Mouse (Mus musculus): ENCODE measurements around the gene Lysmd4.

The Lysmd4 gene

GRCm38 (mm10) chr7:67222220-67222862 is at the start of gene Lysmd4:
TSS of gene Lysmd4 (plus strand) at chr7:67222544.
- peak; percentile 95 to 97 for DNase-seq

GRCm38 (mm10) chr7:67173522-67174195 is 48.7 kb upstream of the Lysmd4 start:
- DNase-seq: no peak

GRCm38 (mm10) chr7:67183786-67184185 is 38.6 kb upstream of the Lysmd4 start:
- no peak for DNase-seq

GRCm38 (mm10) chr7:67199412-67199811 is 22.9 kb upstream of the Lysmd4 start:
- DNase-seq: peak; percentile 54 to 56

GRCm38 (mm10) chr7:67203625-67204024 is 18.7 kb upstream of the Lysmd4 start:
- no peak for DNase-seq

- DNase-seq: no peak
Measured at GRCm38 (mm10) chr7:67205734-67206425, 16.5 kb upstream of the Lysmd4 start.

- no peak for DNase-seq
Measured at GRCm38 (mm10) chr7:67206496-67206895, 15.8 kb upstream of the Lysmd4 start.

- DNase-seq: no peak
Measured at GRCm38 (mm10) chr7:67207701-67208100, 14.6 kb upstream of the Lysmd4 start.

- DNase-seq: no peak
Measured at GRCm38 (mm10) chr7:67208317-67208716, 14.0 kb upstream of the Lysmd4 start.

- no peak for DNase-seq
Measured at GRCm38 (mm10) chr7:67210004-67210833, 12.1 kb upstream of the Lysmd4 start.

GRCm38 (mm10) chr7:67211341-67211740 is 11.0 kb upstream of the Lysmd4 start:
- DNase-seq: no peak

GRCm38 (mm10) chr7:67211971-67212370 is 10.4 kb upstream of the Lysmd4 start:
- DNase-seq: no peak

GRCm38 (mm10) chr7:67213589-67213988 is 8.8 kb upstream of the Lysmd4 start:
- no peak for DNase-seq

GRCm38 (mm10) chr7:67216351-67216750 is 6.0 kb upstream of the Lysmd4 start:
- no peak for DNase-seq

- peak; percentile 84 to 85 for DNase-seq
Measured at GRCm38 (mm10) chr7:67217025-67217424, 5.3 kb upstream of the Lysmd4 start.

GRCm38 (mm10) chr7:67225943-67226625 is 3.7 kb downstream of the Lysmd4 start:
- no peak for DNase-seq

- no peak for DNase-seq
Measured at GRCm38 (mm10) chr7:67227538-67227937, 5.2 kb downstream of the Lysmd4 start.

- no peak for DNase-seq
Measured at GRCm38 (mm10) chr7:67228390-67228789, 6.0 kb downstream of the Lysmd4 start.

- peak; percentile 59 to 61 for DNase-seq
Measured at GRCm38 (mm10) chr7:67228891-67229602, 6.7 kb downstream of the Lysmd4 start.

GRCm38 (mm10) chr7:67229701-67230100 is 7.4 kb downstream of the Lysmd4 start:
- DNase-seq: no peak

GRCm38 (mm10) chr7:67230221-67230620 is 7.9 kb downstream of the Lysmd4 start:
- DNase-seq: no peak

- DNase-seq: no peak
Measured at GRCm38 (mm10) chr7:67230640-67231140, 8.3 kb downstream of the Lysmd4 start.
